Mouse (Mus musculus) T-helper 2 cell (primary cell): ENCODE data around the gene Amdhd2.

Source experiments
- in situ Hi-C: fragments of 300-600 bp; cut with MboI, MseI; formaldehyde crosslinking; loops from one replicate; pipeline ENCODE4 v1.15.1; 2025; ENCODE audit warnings: high pct_unique_total_duplicates

Amdhd2 gene

DNA sequence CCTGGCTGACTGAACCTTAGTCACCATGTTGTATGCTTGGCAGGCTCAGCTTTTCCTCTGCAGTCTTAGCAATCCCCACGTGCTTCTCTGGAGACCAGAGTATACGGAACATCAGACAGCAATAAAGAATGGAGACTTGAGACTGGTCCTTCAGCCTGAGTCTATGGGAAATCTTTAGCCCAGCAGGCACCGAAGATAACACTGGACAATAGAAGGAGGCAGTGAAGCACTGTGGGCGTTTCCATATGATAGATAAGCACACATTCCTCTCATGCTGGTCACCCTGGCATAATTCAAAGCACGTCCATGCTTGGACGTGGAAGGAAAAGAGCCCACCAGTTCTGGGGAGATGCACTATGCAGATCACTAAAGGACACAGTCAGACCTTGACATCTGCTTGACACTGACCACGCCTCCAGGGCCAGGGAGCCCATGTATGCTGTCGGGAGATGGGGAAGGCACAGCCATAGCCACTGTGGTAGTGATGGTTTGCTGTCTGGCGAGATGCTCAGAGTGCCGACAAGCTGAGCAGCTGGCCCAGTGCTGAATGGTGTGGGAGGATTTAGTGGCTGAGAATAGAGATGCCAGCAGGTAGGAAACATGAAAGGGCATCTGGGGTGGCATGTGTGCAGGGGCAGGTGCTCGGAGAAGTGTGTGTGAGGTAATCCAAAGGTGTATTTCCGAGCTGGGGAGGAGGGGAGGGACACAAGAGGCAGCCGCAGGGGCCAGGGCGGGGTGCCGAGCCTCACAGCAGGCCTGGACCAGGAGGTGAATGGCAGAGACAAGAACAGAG lies 33.7 kb upstream of the Amdhd2 start:
- in situ Hi-C loops = no loop called here

DNA sequence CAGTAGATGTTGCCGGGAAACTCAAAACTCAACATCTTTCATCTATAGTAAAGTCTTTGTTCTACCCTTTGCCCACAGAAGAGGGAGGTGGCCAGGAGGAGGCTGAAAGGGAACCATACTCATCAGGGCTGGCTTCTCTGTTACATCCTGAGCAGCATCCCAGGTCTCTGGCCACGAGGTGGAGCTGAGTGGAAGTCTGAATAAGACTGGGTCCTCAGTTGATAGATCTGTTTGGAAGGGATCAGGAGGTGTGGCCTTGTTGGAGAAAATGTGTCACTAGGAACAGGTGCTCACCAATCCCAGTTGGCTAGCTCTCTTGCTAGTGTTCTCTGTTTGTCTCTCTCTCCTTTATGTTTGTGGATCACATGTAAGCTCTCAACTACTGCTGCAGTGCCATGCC lies 31.8 kb upstream of the Amdhd2 start:
- in situ Hi-C loops = no loop called here

DNA sequence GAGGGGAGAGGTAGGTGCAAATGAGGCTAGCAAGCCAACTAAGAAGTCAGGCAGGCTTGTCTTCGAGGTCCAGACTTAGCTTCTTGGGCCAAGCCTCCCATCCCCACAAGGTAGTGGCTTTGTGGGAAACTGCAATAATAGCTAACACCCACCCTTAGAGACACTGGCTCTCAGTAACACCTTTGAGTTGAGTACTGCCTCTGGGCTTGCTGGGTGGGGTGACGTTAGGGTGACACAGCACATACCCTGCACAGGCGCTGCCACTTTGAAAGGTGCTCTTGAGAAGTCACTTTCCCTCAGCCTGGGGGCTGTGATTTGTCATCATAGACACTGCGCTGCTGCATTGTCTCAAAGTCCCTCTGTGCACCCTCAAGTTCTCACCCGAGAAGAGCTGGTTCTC lies 30.2 kb upstream of the Amdhd2 start:
- in situ Hi-C loops = no loop called here

DNA sequence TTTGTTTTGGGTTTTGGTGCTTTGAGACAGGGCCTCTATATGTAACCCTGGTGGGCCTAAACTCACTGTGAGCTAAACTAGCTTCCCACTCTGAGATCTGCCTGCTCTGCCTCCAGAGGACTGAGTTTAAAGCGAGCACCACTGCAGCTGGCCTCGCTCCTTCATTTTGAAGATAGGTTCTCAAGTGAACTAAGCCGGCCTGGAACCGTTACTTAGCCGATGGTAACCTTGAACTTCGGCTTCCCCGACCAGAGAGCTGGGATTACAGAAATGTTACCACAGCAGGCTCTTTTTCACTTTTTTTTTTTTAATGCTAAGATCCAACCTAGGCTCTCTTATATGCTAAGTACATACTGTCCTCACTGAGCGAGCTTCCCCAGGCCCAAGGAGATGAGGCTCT lies 29.7 kb upstream of the Amdhd2 start:
- in situ Hi-C loops = no loop called here

- in situ Hi-C loops = no loop called here
These were observed 29.3 kb upstream of the Amdhd2 start for GRCm38 (mm10) chr17:24192848-24193247.

- in situ Hi-C loops = no loop called here
These were observed 27.9 kb upstream of the Amdhd2 start for GRCm38 (mm10) chr17:24191481-24191880.

- in situ Hi-C loops = no loop called here
These were observed 27.4 kb upstream of the Amdhd2 start for GRCm38 (mm10) chr17:24190934-24191333.

GRCm38 (mm10) chr17:24174259-24174658 lies 10.7 kb upstream of the Amdhd2 start:
- in situ Hi-C loops = no loop called here

GRCm38 (mm10) chr17:24173423-24173822 lies 9.9 kb upstream of the Amdhd2 start:
- in situ Hi-C loops = no loop called here

GRCm38 (mm10) chr17:24171738-24172137 lies 8.2 kb upstream of the Amdhd2 start:
- in situ Hi-C loops = no loop called here

DNA sequence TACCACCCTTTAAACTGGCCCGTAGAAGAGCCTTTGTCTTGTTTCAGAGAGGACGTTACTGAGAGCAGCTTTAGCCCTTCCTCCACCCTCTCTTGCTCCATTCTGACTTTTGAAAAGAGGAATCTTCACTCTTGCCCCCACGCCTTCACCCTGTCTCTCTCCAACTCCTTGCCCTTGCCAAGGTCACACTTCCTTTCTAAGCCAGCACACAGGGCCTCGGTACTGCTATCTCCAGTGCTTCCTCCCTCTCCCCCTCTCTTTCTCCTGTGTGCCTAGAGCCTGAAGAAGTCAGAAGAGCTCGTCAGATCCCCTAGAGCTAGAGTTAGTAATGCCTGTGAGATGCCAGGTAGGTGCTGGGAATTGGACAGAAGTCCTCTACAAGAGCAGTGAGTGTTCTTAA lies 7.2 kb upstream of the Amdhd2 start:
- in situ Hi-C loops = no loop called here

GRCm38 (mm10) chr17:24170125-24170524 lies 6.6 kb upstream of the Amdhd2 start:
- in situ Hi-C loops = no loop called here

- in situ Hi-C loops = no loop called here
These were observed 5.9 kb upstream of the Amdhd2 start, which contains the start of gene Atp6v0c for GRCm38 (mm10) chr17:24169317-24170065. Gene Atp6v0c (minus strand): TSS chr17:24169702.

DNA sequence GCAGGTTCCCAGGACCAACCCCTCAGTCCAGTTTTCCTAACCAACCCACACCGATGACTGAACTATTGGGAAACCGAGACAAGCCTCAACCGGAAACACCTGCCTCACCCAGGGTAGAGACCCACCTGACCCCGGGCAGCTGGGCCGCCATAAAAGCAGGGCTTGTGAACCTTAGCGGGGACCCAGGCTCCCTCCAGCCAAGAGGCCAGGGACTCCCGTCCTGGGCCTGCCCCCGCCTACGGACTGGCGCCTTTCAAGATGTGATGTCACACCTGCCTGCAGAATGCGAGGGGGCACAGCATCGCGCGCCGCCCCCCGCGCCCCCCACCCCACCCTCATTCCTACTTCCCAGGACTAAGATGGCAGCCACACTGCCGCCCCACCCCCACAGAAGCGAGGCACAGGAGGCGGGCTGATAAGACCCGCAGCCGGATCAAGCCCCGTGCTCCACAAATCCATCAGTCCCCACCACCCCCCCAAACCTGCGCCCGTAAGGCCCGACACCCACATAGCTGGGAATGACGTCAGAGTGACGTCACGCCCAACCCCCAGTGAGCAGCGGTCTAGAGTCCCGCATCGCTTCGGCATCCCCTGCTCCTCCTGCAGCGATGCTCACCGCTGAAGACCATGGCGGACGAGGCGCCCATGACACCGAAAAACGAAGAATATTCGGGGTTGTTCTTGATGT lies 5.2 kb upstream of the Amdhd2 start:
- in situ Hi-C loops = no loop called here

GRCm38 (mm10) chr17:24167891-24168505 lies 4.4 kb upstream of the Amdhd2 start:
- in situ Hi-C loops = no loop called here

- in situ Hi-C loops = no loop called here
These were observed 3.6 kb upstream of the Amdhd2 start for GRCm38 (mm10) chr17:24167120-24167519.

DNA sequence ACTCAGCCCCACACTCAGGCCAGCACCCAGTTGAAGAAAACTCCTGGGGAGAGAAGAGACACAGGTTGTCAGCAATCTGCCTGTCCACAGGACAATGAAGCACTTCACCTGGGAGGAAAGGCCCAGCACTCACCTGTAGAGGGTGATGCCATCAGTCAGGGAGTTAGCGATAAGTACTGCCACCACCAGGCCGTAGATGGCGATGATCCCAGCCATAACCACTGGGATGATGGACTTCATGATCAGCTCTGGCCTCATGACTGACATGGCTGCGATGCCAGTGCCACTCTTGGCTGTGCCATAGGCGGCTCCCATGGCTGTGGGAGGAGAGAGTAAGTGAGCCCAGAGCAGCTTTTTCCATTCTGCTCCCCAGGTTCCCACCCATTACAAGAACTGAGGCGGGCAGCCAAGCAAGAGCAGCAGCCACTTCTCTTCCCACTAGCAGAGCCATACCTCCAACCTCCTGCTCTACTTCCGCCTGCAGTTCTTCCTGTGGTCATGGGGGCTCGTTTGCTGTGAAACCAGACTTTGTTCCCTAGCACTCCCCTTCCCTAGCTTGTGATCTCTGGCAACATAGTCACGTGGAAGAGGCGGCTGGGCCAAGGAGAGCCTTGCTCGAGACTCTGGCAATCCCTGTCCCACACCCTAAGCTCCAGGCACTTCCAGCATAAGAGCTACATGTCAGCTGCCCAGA lies 1.1 kb upstream of the Amdhd2 start:
- in situ Hi-C loops = no loop called here

- in situ Hi-C loops = no loop called here
These were observed 886 bp downstream of the Amdhd2 start for GRCm38 (mm10) chr17:24162584-24163175.

DNA sequence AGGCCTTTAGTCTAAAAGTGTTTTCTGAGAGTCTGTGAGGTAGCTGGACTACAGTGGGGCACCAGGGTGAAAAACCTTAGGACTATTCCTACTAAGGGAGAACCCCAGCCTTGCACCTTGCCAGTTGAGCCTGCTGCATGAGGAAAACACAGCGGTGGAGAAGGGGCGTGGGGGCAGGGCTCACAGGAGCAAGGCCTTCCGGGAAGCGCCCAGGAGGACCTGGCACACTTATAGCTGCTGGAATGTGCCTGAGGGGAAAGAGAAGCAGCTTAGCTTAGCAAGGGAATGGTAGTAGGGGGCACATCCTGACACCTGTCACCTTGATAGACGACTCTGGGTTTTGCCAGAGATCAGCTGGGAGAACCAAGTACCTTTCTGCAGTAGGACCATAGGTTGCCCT lies 2.1 kb downstream of the Amdhd2 start:
- in situ Hi-C loops = no loop called here

DNA sequence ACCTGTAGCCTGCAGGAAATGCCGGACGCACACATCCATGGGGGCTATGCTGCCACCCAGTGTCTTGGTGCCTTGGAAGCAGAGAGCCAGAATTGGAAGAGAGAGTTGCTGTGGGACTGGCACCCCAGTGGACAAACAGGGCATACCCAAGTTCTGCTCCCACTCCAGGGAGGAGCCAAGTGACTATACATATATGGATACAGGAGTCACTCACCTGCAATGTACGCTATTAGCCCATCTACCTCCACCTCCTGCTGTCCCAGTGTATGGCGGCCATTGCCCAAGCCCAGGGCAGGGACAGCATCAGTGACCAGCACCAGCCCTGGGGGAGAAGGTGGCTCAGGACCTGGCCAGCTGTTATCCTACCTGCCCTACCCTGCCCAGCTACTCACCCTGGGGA lies 6.0 kb downstream of the Amdhd2 start:
- in situ Hi-C loops = no loop called here

DNA sequence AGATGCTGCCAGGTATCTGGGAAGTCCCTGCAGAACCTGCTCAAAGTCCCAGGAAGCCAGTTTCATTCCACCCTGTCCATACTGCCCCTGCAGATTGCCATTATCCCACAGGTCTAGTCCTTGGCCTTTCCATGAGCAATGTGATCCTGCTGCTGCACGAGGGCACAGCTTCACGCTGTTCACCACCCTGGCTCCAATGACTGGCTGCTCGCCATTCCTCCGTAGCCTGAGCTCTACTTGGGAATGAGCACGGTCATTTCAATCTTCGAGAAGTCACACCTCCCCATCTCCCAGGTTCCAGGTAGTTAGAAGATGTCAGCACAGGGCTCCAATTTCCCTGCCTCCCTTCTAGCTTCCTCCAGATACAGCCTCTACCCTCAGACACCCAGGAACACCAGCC lies 6.4 kb downstream of the Amdhd2 start:
- in situ Hi-C loops = no loop called here
